Mouse (Mus musculus) small intestine, adult 2 months (tissue): ENCODE data around the gene Crlf3.

Experiments
- CTCF ChIP-seq: fragments of 200-500 bp; IDR thresholded peaks from 2 replicates; pipeline ENCODE4 v1.5.1; 2012; ENCODE audit warnings: low read depth, mild to moderate bottlenecking, control low read depth, inconsistent platforms, low read length, moderate library complexity, mixed read lengths; ENCODE audit not compliant: insufficient replicate concordance, insufficient read length; ENCODE audit errors: extremely low read depth
- POLR2A ChIP-seq: fragments of 200-500 bp; IDR thresholded peaks from 2 replicates; pipeline ENCODE4 v1.6.1; 2012; ENCODE audit warnings: low read depth, mild to moderate bottlenecking, control low read depth, inconsistent platforms, low read length, moderate library complexity

DNA sequence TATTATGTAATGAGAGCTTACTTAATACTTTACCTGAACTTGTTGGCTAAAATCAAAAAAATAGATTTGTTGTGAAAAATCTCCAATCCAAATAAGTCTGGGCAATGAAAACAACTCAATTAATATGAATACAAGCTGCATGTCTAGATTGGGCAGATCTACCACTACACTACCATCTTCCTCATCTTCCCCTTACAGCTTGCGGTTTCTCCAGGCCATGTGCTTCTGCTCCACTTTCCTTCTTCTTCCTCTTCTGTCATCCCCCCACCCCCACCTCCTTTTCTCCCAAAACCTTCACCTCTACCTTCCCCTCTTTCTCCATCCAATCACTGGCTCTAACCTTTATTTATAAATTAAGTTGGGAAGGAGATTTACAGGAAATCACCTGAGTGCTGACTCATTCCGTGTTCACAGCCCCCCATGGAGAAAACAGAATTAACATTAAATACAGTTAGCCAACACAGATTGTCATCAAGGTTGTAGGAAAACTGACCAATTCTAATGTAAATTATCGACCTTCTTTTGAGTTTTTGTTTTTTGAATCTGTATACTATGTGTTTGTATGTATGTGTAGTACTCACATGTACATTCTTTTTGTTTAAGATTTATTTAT lies 17.8 kb upstream of the Crlf3 start:
- no peak for TF ChIP-seq CTCF
- TF ChIP-seq POLR2A: no peak
